Mouse (Mus musculus): ENCODE data around the gene Olfr1349. TPM values are rescaled to one million over a fixed set of nuclear protein-coding genes. Genes with fewer than 3 reads are reported as not detected.

Olfr1349 gene
- not detected in 2 replicates for total RNA-seq (2014; fragmentation: Nextera tagmentation)
- 0.12 and 0.22 TPM in 2 replicates for total RNA-seq (2017)
- not detected in 2 replicates for polyA plus RNA-seq (2012)

DNA sequence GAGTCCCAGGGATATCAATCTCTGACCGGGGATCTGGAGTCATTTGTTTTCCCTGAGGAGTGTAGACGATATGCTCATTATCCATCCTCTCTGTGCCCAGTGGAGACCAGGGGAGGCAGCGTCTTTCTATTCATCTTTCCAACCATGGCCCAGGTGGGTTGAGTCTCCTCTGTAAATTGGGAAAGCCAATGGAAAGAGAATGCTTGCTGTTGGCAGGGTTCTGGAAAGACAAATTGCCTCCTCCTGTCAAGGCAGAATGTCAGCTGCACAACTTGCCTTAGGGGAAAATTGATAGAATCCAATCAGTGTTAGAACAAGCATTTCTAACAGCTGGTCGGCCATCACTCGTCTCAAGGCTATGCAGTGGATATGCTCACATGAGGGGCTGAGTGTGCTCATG, at the start of gene Olfr1349:
Gene Olfr1349 (minus strand): TSS at position 101 of the 400 bp plus-strand sequence.
- DNase-seq (ENCODE audit: low spot score) (no peak), ATAC-seq (ENCODE audit: extremely low read depth, insufficient number of reproducible peaks, low FRiP score, poor library complexity, severe bottlenecking) (no peak)
- H3K4me1 ChIP-seq (ENCODE audit: insufficient read depth, low read depth, low read length): no peaks in the 10 kb centered on the region
- H3K4me3 ChIP-seq (ENCODE audit: low read depth, low read length): no peak within 1 kb of the TSS
- H3K9me3 ChIP-seq (replicated peaks): peaks cover 2% of the 10 kb centered on the region; the same call in 1 of the 2 replicates
- no peak for TF ChIP-seq GATA1 (IDR thresholded peaks at IDR 0.05; ENCODE audit: borderline replicate concordance, low read length)
- no peak for TF ChIP-seq POLR2AphosphoS5 (IDR thresholded peaks at IDR 0.05; ENCODE audit: insufficient replicate concordance, low read depth, low read length)
- TF ChIP-seq TAL1 (conservative IDR thresholded peaks at IDR 0.05; ENCODE audit: low read depth, low read length): no peak
- TF ChIP-seq GATA2 (IDR thresholded peaks at IDR 0.05; ENCODE audit: borderline replicate concordance, low read depth, low read length): no peak
- TF ChIP-seq CTCF (IDR thresholded peaks at IDR 0.05; ENCODE audit: low read depth, low read length): no peak
- no peaks in the 10 kb centered on the region for H3K36me3 ChIP-seq (replicated peaks)
- no peaks in the 10 kb centered on the region for H3K27me3 ChIP-seq (ENCODE audit: insufficient read depth, low read length)

- no peak for ATAC-seq (ENCODE audit: extremely low read depth, insufficient number of reproducible peaks, low FRiP score, poor library complexity, severe bottlenecking)
- no peak for DNase-seq (ENCODE audit: low spot score)
- no peak for TF ChIP-seq TAL1 (conservative IDR thresholded peaks at IDR 0.05; ENCODE audit: low read depth, low read length)
- Histone ChIP-seq H3K36me3 (replicated peaks) (no peaks in the 10 kb centered on the region), H3K9me3 (replicated peaks) (no peaks in the 10 kb centered on the region), H3K27me3 (ENCODE audit: insufficient read depth, low read length) (no peaks in the 10 kb centered on the region), H3K4me3 (ENCODE audit: low read depth, low read length) (no peak within 1 kb of the TSS), H3K4me1 (ENCODE audit: insufficient read depth, low read depth, low read length) (no peaks in the 10 kb centered on the region)
Measured at GRCm38 (mm10) chr7:6564541-6564940, 41.8 kb upstream of the Olfr1349 start, which contains the start of gene Olfr1350. Gene Olfr1350, plus strand, starts transcription at chr7:6564841.

GRCm38 (mm10) chr7:6526141-6526540, 3.4 kb upstream of the Olfr1349 start:
- no peaks in the 10 kb centered on the region for H3K27me3 ChIP-seq (ENCODE audit: insufficient read depth, low read length)
- peaks cover 2% of the 10 kb centered on the region; the same call in 1 of the 2 replicates for H3K9me3 ChIP-seq (replicated peaks)
- H3K4me1 ChIP-seq (ENCODE audit: insufficient read depth, low read depth, low read length): no peaks in the 10 kb centered on the region
- H3K4me3 ChIP-seq (ENCODE audit: low read depth, low read length): no peak overlapping the region
- no peak for ATAC-seq (ENCODE audit: extremely low read depth, insufficient number of reproducible peaks, low FRiP score, poor library complexity, severe bottlenecking)
- DNase-seq (ENCODE audit: low spot score): no peak
- H3K36me3 ChIP-seq (replicated peaks): no peaks in the 10 kb centered on the region
- TF ChIP-seq CTCF (IDR thresholded peaks at IDR 0.05; ENCODE audit: low read depth, low read length) (peak; percentile 59), GATA2 (IDR thresholded peaks at IDR 0.05; ENCODE audit: borderline replicate concordance, low read depth, low read length) (no peak)

- H3K4me1 ChIP-seq (ENCODE audit: insufficient read depth, low read depth, low read length): no peaks in the 10 kb centered on the region
- H3K36me3 ChIP-seq (replicated peaks): no peaks in the 10 kb centered on the region
- H3K27me3 ChIP-seq (ENCODE audit: insufficient read depth, low read length): no peaks in the 10 kb centered on the region
- H3K9me3 ChIP-seq (replicated peaks): peaks cover 2% of the 10 kb centered on the region; the same call in 1 of the 2 replicates
- no peak overlapping the region for H3K4me3 ChIP-seq (ENCODE audit: low read depth, low read length)
- ATAC-seq (ENCODE audit: extremely low read depth, insufficient number of reproducible peaks, low FRiP score, poor library complexity, severe bottlenecking) (no peak), DNase-seq (ENCODE audit: low spot score) (no peak)
- TF ChIP-seq GATA1 (IDR thresholded peaks at IDR 0.05; ENCODE audit: borderline replicate concordance, low read length) (no peak), CTCF (IDR thresholded peaks at IDR 0.05; ENCODE audit: low read depth, low read length) (no peak), POLR2AphosphoS5 (IDR thresholded peaks at IDR 0.05; ENCODE audit: insufficient replicate concordance, low read depth, low read length) (no peak), GATA2 (IDR thresholded peaks at IDR 0.05; ENCODE audit: borderline replicate concordance, low read depth, low read length) (no peak), TAL1 (conservative IDR thresholded peaks at IDR 0.05; ENCODE audit: low read depth, low read length) (no peak)
Measured at GRCm38 (mm10) chr7:6525001-6525400, 2.3 kb upstream of the Olfr1349 start.

DNA sequence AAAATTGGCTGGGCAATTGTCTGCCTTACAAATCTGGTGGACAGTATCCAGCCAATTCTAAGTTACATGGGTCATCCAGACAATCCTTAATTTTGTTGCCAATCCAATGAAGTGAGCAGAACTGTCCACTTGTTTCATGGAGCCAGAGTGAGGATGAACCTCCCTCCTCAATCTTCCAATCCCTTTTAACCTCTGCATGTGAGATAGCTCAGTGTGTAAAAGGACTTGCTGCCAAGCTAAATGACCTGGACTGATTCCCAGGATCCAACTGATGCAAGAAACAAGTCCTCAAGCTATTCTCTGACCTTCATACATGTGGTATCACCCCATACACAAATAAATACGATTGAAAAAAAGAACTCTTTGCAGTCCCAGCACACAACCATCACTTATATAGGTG, 1.1 kb downstream of the Olfr1349 start:
- TF ChIP-seq POLR2AphosphoS5 (IDR thresholded peaks at IDR 0.05; ENCODE audit: insufficient replicate concordance, low read depth, low read length) (no peak), GATA2 (IDR thresholded peaks at IDR 0.05; ENCODE audit: borderline replicate concordance, low read depth, low read length) (no peak), CTCF (IDR thresholded peaks at IDR 0.05; ENCODE audit: low read depth, low read length) (no peak), GATA1 (IDR thresholded peaks at IDR 0.05; ENCODE audit: borderline replicate concordance, low read length) (no peak), TAL1 (conservative IDR thresholded peaks at IDR 0.05; ENCODE audit: low read depth, low read length) (no peak)
- H3K4me1 ChIP-seq (ENCODE audit: insufficient read depth, low read depth, low read length): no peaks in the 10 kb centered on the region

DNA sequence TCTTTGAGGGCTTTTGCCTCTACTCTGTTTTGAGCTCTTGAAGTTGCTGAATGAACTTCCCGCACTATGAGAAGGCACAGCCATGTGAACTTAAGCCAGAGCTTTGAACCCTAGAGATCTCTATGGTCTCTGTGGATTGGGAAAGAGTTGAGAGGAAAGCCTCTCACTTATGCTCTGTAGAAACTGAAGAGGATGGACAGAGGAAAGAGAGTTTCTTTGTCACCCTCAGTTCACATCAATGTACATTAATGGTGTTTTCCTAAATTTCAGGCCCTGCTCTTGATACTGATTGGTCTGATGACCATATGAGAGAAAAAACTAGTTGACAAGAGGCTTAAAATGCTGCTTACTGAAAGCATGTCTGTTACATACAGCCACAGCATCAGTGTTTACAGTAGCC, 14.1 kb downstream of the Olfr1349 start, which contains the start of gene Olfr1348:
Gene Olfr1348 (minus strand): TSS at position 101 of the 400 bp plus-strand sequence.
- Histone ChIP-seq H3K4me1 (ENCODE audit: insufficient read depth, low read depth, low read length) (no peaks in the 10 kb centered on the region), H3K27me3 (ENCODE audit: insufficient read depth, low read length) (no peaks in the 10 kb centered on the region), H3K9me3 (replicated peaks) (no peaks in the 10 kb centered on the region), H3K36me3 (replicated peaks) (no peaks in the 10 kb centered on the region), H3K4me3 (ENCODE audit: low read depth, low read length) (no peak within 1 kb of the TSS)
- ATAC-seq (ENCODE audit: extremely low read depth, insufficient number of reproducible peaks, low FRiP score, poor library complexity, severe bottlenecking) (no peak), DNase-seq (ENCODE audit: low spot score) (no peak)
- TF ChIP-seq TAL1 (conservative IDR thresholded peaks at IDR 0.05; ENCODE audit: low read depth, low read length) (no peak), GATA1 (IDR thresholded peaks at IDR 0.05; ENCODE audit: borderline replicate concordance, low read length) (no peak), GATA2 (IDR thresholded peaks at IDR 0.05; ENCODE audit: borderline replicate concordance, low read depth, low read length) (no peak)

More for the DNA sequence above, 1.1 kb downstream of the Olfr1349 start:
- H3K9me3 ChIP-seq (replicated peaks): peaks cover 2% of the 10 kb centered on the region; the same call in 1 of the 2 replicates
- DNase-seq (ENCODE audit: low spot score): no peak
- no peaks in the 10 kb centered on the region for H3K36me3 ChIP-seq (replicated peaks)
- no peak overlapping the region for H3K4me3 ChIP-seq (ENCODE audit: low read depth, low read length)
- no peak for ATAC-seq (ENCODE audit: extremely low read depth, insufficient number of reproducible peaks, low FRiP score, poor library complexity, severe bottlenecking)
- no peaks in the 10 kb centered on the region for H3K27me3 ChIP-seq (ENCODE audit: insufficient read depth, low read length)

DNA sequence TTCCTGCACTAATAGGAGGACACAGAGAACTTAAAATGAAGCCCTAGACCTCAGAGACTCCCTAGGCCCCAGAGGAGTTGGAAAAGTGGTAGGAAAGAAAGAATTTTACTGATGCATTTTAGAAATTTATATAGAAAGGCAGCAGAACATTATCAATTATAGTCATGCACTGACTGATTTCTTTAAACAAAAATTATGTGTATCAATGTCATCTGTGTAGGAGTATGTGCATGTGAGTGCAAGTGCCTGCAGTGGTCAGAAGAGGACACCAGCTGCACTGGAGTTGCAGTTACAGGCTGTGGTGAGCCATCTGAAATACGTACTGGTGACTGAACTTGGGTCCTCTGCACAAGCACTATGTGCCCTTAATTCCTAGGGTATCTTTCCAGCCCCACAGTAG, 23.1 kb downstream of the Olfr1349 start, which contains the start of gene Olfr1347:
Gene Olfr1347 (minus strand): TSS at position 101 of the 400 bp plus-strand sequence.
- ATAC-seq (ENCODE audit: extremely low read depth, insufficient number of reproducible peaks, low FRiP score, poor library complexity, severe bottlenecking): no peak
- Histone ChIP-seq H3K27me3 (ENCODE audit: insufficient read depth, low read length) (no peaks in the 10 kb centered on the region), H3K36me3 (replicated peaks) (no peaks in the 10 kb centered on the region)

More for the DNA sequence above, 23.1 kb downstream of the Olfr1349 start, which contains the start of gene Olfr1347:
- TF ChIP-seq CTCF (IDR thresholded peaks at IDR 0.05; ENCODE audit: low read depth, low read length) (no peak), GATA2 (IDR thresholded peaks at IDR 0.05; ENCODE audit: borderline replicate concordance, low read depth, low read length) (no peak), POLR2AphosphoS5 (IDR thresholded peaks at IDR 0.05; ENCODE audit: insufficient replicate concordance, low read depth, low read length) (no peak), TAL1 (conservative IDR thresholded peaks at IDR 0.05; ENCODE audit: low read depth, low read length) (no peak), GATA1 (IDR thresholded peaks at IDR 0.05; ENCODE audit: borderline replicate concordance, low read length) (no peak)
- no peak for DNase-seq (ENCODE audit: low spot score)
- H3K4me1 ChIP-seq (ENCODE audit: insufficient read depth, low read depth, low read length): no peaks in the 10 kb centered on the region
- H3K9me3 ChIP-seq (replicated peaks): no peaks in the 10 kb centered on the region
- H3K4me3 ChIP-seq (ENCODE audit: low read depth, low read length): no peak within 1 kb of the TSS

Measured in G1E (cell line).